Mouse (Mus musculus) megakaryocyte, embryonic 14.5 days (primary cell): ENCODE results near the gene Akap1.

ENCODE experiments used
- FLI1 ChIP-seq: IDR thresholded peaks from 2 replicates; pipeline ENCODE4 v1.6.1; 2012; ENCODE audit warnings: low read length, inconsistent platforms, mixed read lengths
- GATA1 ChIP-seq: IDR thresholded peaks from 3 replicates; pipeline ENCODE4 v1.6.1; 2012; ENCODE audit warnings: mixed read lengths, low read length, inconsistent platforms, borderline replicate concordance

DNA sequence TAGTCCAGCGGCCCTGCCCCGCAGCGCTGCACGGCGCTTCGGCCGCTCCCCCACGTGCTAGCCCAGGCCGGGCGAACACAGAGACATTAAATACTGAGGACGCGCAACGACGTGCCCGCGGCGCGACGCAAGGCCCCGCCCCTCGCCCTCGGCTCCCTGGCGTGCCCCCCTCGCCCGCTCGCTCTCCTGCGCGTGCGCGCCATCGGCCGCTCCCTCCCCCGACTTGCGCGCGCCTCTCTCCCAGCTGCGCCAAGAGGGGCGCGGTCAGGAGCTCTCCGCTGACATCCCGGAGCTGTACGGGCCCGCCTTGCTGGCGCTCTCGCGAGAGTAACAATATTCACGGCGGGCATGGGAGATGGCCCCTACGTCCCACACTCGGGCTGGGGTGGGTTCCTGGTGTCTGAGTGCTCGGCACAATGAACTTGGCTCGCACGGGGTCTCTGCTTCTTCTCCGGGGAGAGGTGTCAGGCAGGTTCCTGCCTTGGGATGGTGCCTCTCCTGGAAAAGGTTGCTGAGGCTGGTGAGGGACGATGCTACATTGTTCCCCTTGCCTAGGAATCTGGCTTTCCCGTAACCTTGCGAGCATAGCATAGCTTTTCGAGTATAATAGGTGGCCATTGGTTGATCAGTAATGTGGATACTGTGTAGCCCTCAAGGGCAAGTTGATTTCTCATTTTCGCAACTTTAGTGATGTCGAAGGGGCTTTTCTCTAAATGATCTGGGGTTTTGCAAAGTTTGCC, at the start of gene Akap1:
- TF ChIP-seq GATA1 (no peak), FLI1 (no peak)
